Mouse (Mus musculus): ENCODE data around the gene Hps3. TPM values are rescaled to one million over a fixed set of nuclear protein-coding genes. Genes with fewer than 3 reads are reported as not detected.

Hps3 gene
- polyA plus RNA-seq, 1 experiment from 2014 or later, result 12.0 TPM

Other genes with a start within 250 kb of the Hps3 start
- gene Cp, start 78.3 kb downstream of the Hps3 start, polyA plus RNA-seq (2015; fragmentation: Nextera tagmentation; extraction: Ambion mirVana), result 1.9 and 2.3 TPM in 2 replicates
- gene Hltf, start 22.5 kb upstream of the Hps3 start, polyA plus RNA-seq (2015; fragmentation: Nextera tagmentation; extraction: Ambion mirVana), result 14.3 and 14.7 TPM in 2 replicates
- gene Gyg, start 120.0 kb upstream of the Hps3 start, polyA plus RNA-seq (2015; fragmentation: Nextera tagmentation; extraction: Ambion mirVana), result 457 and 496 TPM in 2 replicates
- 11.1 and 12.9 TPM in 2 replicates for gene Cpa3, start 206.9 kb upstream of the Hps3 start, polyA plus RNA-seq (2015; fragmentation: Nextera tagmentation; extraction: Ambion mirVana)
- 0.17 and 0.25 TPM in 2 replicates for gene Cpb1, start 240.4 kb upstream of the Hps3 start, polyA plus RNA-seq (2015; fragmentation: Nextera tagmentation; extraction: Ambion mirVana)

All from heart, embryonic 16.5 days (tissue).